Mouse (Mus musculus): ENCODE measurements at regions not wholly inside any gene's neighbourhood (a gene's known extent, or its start where the extent isn't known, plus 50 kb on each side); places are given as distances from the start of the nearest gene placed in this dataset.

GRCm38 (mm10) chr10:66948329-66948728, 147.6 kb upstream of the Jmjd1c start:
- no peak for TF ChIP-seq CTCF (IDR thresholded peaks at IDR 0.05; ENCODE audit: extremely low read depth, insufficient read depth, insufficient read length, insufficient replicate concordance)
- no peak for TF ChIP-seq POLR2A (IDR thresholded peaks at IDR 0.05; ENCODE audit: low read depth, low read length)
